Comparison of ENCODE assay signal across 15 mouse cellular contexts in genomic region chr9:58156819-58157560, GRCm38 (mm10). TPM values are rescaled to one million over a fixed set of nuclear protein-coding genes. Genes with fewer than 3 reads are reported as not detected.
DNase-seq lines count a peak whose midpoint lies in the region; ATAC-seq and TF ChIP-seq lines count a peak whose summit lies in the region.
"Had no signal": no experiment of that assay in that cellular context is flagged by ENCODE, and none has a peak within 500 bp of the region (broad histone marks: within the 10 kb centered on the region; RNA-seq: fewer than 3 reads in every experiment).

No protein-coding gene starts in this region.

- H3K9me3 ChIP-seq in forebrain, embryonic 12.5 days, result no peaks in the 10 kb centered on the region
- H3K9me3 ChIP-seq in forebrain, embryonic 16.5 days (ENCODE audit: control insufficient read depth, low read length), result no peaks in the 10 kb centered on the region
- H3K9me3 ChIP-seq in kidney, postnatal 0 days (replicated peaks; ENCODE audit: low read length), result no peaks in the 10 kb centered on the region
- H3K9me3 ChIP-seq in embryonic facial prominence, embryonic 12.5 days, result no peaks in the 10 kb centered on the region
- H3K9me3 ChIP-seq in limb, embryonic 14.5 days (ENCODE audit: control insufficient read depth, low read length), result no peaks in the 10 kb centered on the region

- H3K27ac ChIP-seq in forebrain, embryonic 12.5 days, result no peak overlapping the region
- no peak overlapping the region for H3K27ac ChIP-seq in forebrain, embryonic 16.5 days (ENCODE audit: low read length)
- no peak overlapping the region for H3K27ac ChIP-seq in kidney, postnatal 0 days
- H3K27ac ChIP-seq in kidney, adult 2 months (ENCODE audit: insufficient read depth, low read depth, low read length), result no peak overlapping the region
- H3K27ac ChIP-seq in embryonic facial prominence, embryonic 12.5 days, result peak overlapping the region; percentile 98
- peak overlapping the region; percentile 98 for H3K27ac ChIP-seq in limb, embryonic 14.5 days (replicated peaks; ENCODE audit: low read depth, low read length)

- 90% methylated on average over 22 of the region's 22 CpGs for WGBS in forebrain, embryonic 12.5 days
- 91% methylated on average over 22 of the region's 22 CpGs for WGBS in forebrain, embryonic 16.5 days
- WGBS in kidney, postnatal 0 days, result 83% methylated on average over 22 of the region's 22 CpGs
- WGBS in kidney, adult 2 months, result 91% methylated on average over 22 of the region's 22 CpGs
- WGBS in embryonic facial prominence, embryonic 12.5 days, result 85% methylated on average over 22 of the region's 22 CpGs
- WGBS in limb, embryonic 14.5 days, result 79% methylated on average over 22 of the region's 22 CpGs

- no peak overlapping the region for H3K4me3 ChIP-seq in forebrain, embryonic 12.5 days (replicated peaks)
- no peak overlapping the region for H3K4me3 ChIP-seq in forebrain, embryonic 16.5 days (replicated peaks; ENCODE audit: low read length)
- H3K4me3 ChIP-seq in kidney, postnatal 0 days (replicated peaks; ENCODE audit: low read depth, low read length), result peak overlapping the region; percentile 25; the same call in 1 of the 2 replicates
- no peak overlapping the region for H3K4me3 ChIP-seq in kidney, adult 2 months (ENCODE audit: insufficient read depth, low read depth, low read length)
- peak overlapping the region; percentile 33 for H3K4me3 ChIP-seq in embryonic facial prominence, embryonic 12.5 days
- peak overlapping the region; percentile 42 for H3K4me3 ChIP-seq in limb, embryonic 14.5 days (replicated peaks; ENCODE audit: low read length)

- H3K27me3 ChIP-seq in forebrain, embryonic 12.5 days, result no peaks in the 10 kb centered on the region
- no peaks in the 10 kb centered on the region for H3K27me3 ChIP-seq in forebrain, embryonic 16.5 days (replicated peaks; ENCODE audit: control insufficient read depth, insufficient read depth, low read length)
- H3K27me3 ChIP-seq in kidney, postnatal 0 days (ENCODE audit: insufficient read depth, low read length), result no peaks in the 10 kb centered on the region
- no peaks in the 10 kb centered on the region for H3K27me3 ChIP-seq in kidney, adult 2 months (replicated peaks; ENCODE audit: control insufficient read depth, insufficient read depth, low read length)
- no peaks in the 10 kb centered on the region for H3K27me3 ChIP-seq in embryonic facial prominence, embryonic 12.5 days
- H3K27me3 ChIP-seq in limb, embryonic 14.5 days (ENCODE audit: control insufficient read depth, insufficient read depth, low read length), result no peaks in the 10 kb centered on the region

- no peak for DNase-seq in kidney, postnatal 0 days (ENCODE audit: low spot score)
- DNase-seq in kidney, adult 2 months, result no peak
- DNase-seq in limb, embryonic 14.5 days (ENCODE audit: low spot score), result no peak
- DNase-seq in urinary bladder, postnatal 14 days (ENCODE audit: low spot score), result no peak
- DNase-seq: adrenal gland, postnatal 10 days; B cell, adult 2 months; cerebellum, adult 11-12 months; kidney, postnatal 14 days had no signal

- no peaks in the 10 kb centered on the region for H3K36me3 ChIP-seq in forebrain, embryonic 12.5 days (replicated peaks)
- no peaks in the 10 kb centered on the region for H3K36me3 ChIP-seq in forebrain, embryonic 16.5 days (ENCODE audit: control insufficient read depth, insufficient read depth)
- no peaks in the 10 kb centered on the region for H3K36me3 ChIP-seq in kidney, postnatal 0 days (ENCODE audit: insufficient read depth, low read length)
- H3K36me3 ChIP-seq in kidney, adult 2 months (ENCODE audit: control insufficient read depth, insufficient read depth, low read length), result no peaks in the 10 kb centered on the region
- peaks cover 13% of the 10 kb centered on the region for H3K36me3 ChIP-seq in embryonic facial prominence, embryonic 12.5 days
- H3K36me3 ChIP-seq in limb, embryonic 14.5 days (ENCODE audit: control insufficient read depth, insufficient read depth, low read length), result peaks cover 34% of the 10 kb centered on the region

- no peak overlapping the region for H3K4me2 ChIP-seq in forebrain, embryonic 12.5 days
- H3K4me2 ChIP-seq in forebrain, embryonic 16.5 days (ENCODE audit: low read length), result no peak overlapping the region
- H3K4me2 ChIP-seq in kidney, postnatal 0 days (ENCODE audit: low read length), result peak overlapping the region; percentile 50
- peak overlapping the region; percentile 57 for H3K4me2 ChIP-seq in embryonic facial prominence, embryonic 12.5 days (replicated peaks)
- peak overlapping the region; percentile 90 for H3K4me2 ChIP-seq in limb, embryonic 14.5 days (replicated peaks; ENCODE audit: low read depth, low read length, severe bottlenecking)
- H3K4me2 ChIP-seq: midbrain, embryonic 11.5 days had no signal

- TF ChIP-seq POLR2A in kidney, adult 2 months (IDR thresholded peaks at IDR 0.05; ENCODE audit: low read depth, low read length), result no peak
- TF ChIP-seq POLR2A in limb, embryonic 14.5 days (IDR thresholded peaks at IDR 0.05; ENCODE audit: borderline replicate concordance, extremely low read depth, insufficient read depth, insufficient read length), result no peak

- TF ChIP-seq CTCF in kidney, postnatal 0 days (IDR thresholded peaks at IDR 0.05; ENCODE audit: low read depth), result no peak
- no peak for TF ChIP-seq CTCF in kidney, adult 2 months (conservative IDR thresholded peaks at IDR 0.05; ENCODE audit: insufficient read depth, insufficient read length, low read depth, low read length)

- H3K4me1 ChIP-seq in forebrain, embryonic 12.5 days, result peaks cover 18% of the 10 kb centered on the region
- peaks cover 27% of the 10 kb centered on the region for H3K4me1 ChIP-seq in forebrain, embryonic 16.5 days (replicated peaks; ENCODE audit: control insufficient read depth, insufficient read depth, low read length)
- H3K4me1 ChIP-seq in kidney, postnatal 0 days (replicated peaks; ENCODE audit: insufficient read depth, low read length), result 0 out of 2 replicates have a peak, but pooled peaks cover 4% of the 10 kb centered on the region
- no peaks in the 10 kb centered on the region for H3K4me1 ChIP-seq in kidney, adult 2 months (ENCODE audit: control insufficient read depth, insufficient read depth, low read length)
- H3K4me1 ChIP-seq in embryonic facial prominence, embryonic 12.5 days, result peaks cover 70% of the 10 kb centered on the region
- peaks cover 66% of the 10 kb centered on the region for H3K4me1 ChIP-seq in limb, embryonic 14.5 days (ENCODE audit: control insufficient read depth, insufficient read depth, low read length)

- 0 out of 2 replicates have a peak, but pooled peaks have one; percentile 20 for ATAC-seq in forebrain, embryonic 12.5 days (ENCODE audit: low FRiP score)
- ATAC-seq in forebrain, embryonic 16.5 days, result no peak
- no peak for ATAC-seq in kidney, postnatal 0 days (replicated peaks; ENCODE audit: low FRiP score, low read depth)
- no peak for ATAC-seq in embryonic facial prominence, embryonic 12.5 days (ENCODE audit: insufficient number of reproducible peaks, insufficient read depth, low FRiP score, low TSS enrichment)
- ATAC-seq in limb, embryonic 14.5 days (ENCODE audit: low FRiP score, low read depth), result no peak
- no peak for ATAC-seq in megakaryocyte progenitor cell, adult 5-6 weeks (replicated peaks; ENCODE audit: poor library complexity)

- H3K9ac ChIP-seq in forebrain, embryonic 12.5 days, result no peak overlapping the region
- H3K9ac ChIP-seq in forebrain, embryonic 16.5 days (replicated peaks; ENCODE audit: low read depth, low read length), result no peak overlapping the region
- H3K9ac ChIP-seq in kidney, postnatal 0 days (ENCODE audit: low read depth, low read length), result 0 out of 2 replicates have a peak overlapping the region, but pooled peaks have one; percentile 13
- peak overlapping the region; percentile 48; the same call in 1 of the 2 replicates for H3K9ac ChIP-seq in embryonic facial prominence, embryonic 12.5 days
- H3K9ac ChIP-seq in limb, embryonic 14.5 days (ENCODE audit: low read depth, low read length, severe bottlenecking), result peak overlapping the region; percentile 56

RNA-seq across cellular contexts. Expression of gene Ccdc33, which starts 38.4 kb away (rescaled TPM):
- polyA plus RNA-seq in forebrain, embryonic 12.5 days (2016; fragmentation: Nextera tagmentation; extraction: Ambion mirVana), result 1.5 and 2.4 TPM in 2 replicates
- polyA plus RNA-seq in forebrain, embryonic 16.5 days (2015; fragmentation: Nextera tagmentation; extraction: Ambion mirVana), result 0.51 and 0.79 TPM in 2 replicates
- polyA plus RNA-seq in kidney, postnatal 0 days (2015; fragmentation: Nextera tagmentation; extraction: Ambion mirVana), result 0.09 and 0.13 TPM in 2 replicates
- 0.18 TPM in 1 of 2 replicates, not detected in the other for polyA plus RNA-seq in kidney, adult 2 months (2012; rRNA removed)
- 0.13 and 0.50 TPM in 2 replicates for polyA plus RNA-seq in embryonic facial prominence, embryonic 12.5 days (2016; fragmentation: Nextera tagmentation; extraction: Ambion mirVana)
- polyA plus RNA-seq in limb, embryonic 14.5 days (2012; rRNA removed), result 0.11 and 0.24 TPM in 2 replicates
- 0.44 TPM in 1 of 2 replicates, not detected in the other for polyA plus RNA-seq in limb, embryonic 14.5 days (2014; fragmentation: Nextera tagmentation; extraction: Ambion mirVana)
- total RNA-seq in megakaryocyte progenitor cell, adult 5-6 weeks (2015), result not detected in 2 replicates
- total RNA-seq in megakaryocyte progenitor cell, adult 5-6 weeks (2017), result not detected in 2 replicates
- total RNA-seq: gastrocnemius, postnatal 36 days had no signal
- polyA plus RNA-seq: liver, embryonic 11.5 days had no signal

RNA-seq across cellular contexts. Expression of gene Islr, which starts 47.1 kb away (rescaled TPM):
- 16.4 and 17.9 TPM in 2 replicates for polyA plus RNA-seq in forebrain, embryonic 12.5 days (2016; fragmentation: Nextera tagmentation; extraction: Ambion mirVana)
- 16.8 and 25.5 TPM in 2 replicates for polyA plus RNA-seq in forebrain, embryonic 16.5 days (2015; fragmentation: Nextera tagmentation; extraction: Ambion mirVana)
- polyA plus RNA-seq in kidney, postnatal 0 days (2015; fragmentation: Nextera tagmentation; extraction: Ambion mirVana), result 54.0 and 60.4 TPM in 2 replicates
- 32.0 and 41.7 TPM in 2 replicates for polyA plus RNA-seq in kidney, adult 2 months (2012; rRNA removed)
- 88.0 and 95.6 TPM in 2 replicates for polyA plus RNA-seq in embryonic facial prominence, embryonic 12.5 days (2016; fragmentation: Nextera tagmentation; extraction: Ambion mirVana)
- 493 and 711 TPM in 2 replicates for polyA plus RNA-seq in limb, embryonic 14.5 days (2012; rRNA removed)
- polyA plus RNA-seq in limb, embryonic 14.5 days (2014; fragmentation: Nextera tagmentation; extraction: Ambion mirVana), result 143 and 153 TPM in 2 replicates
- 0.07 TPM in 1 of 2 replicates, not detected in the other for total RNA-seq in megakaryocyte progenitor cell, adult 5-6 weeks (2015)
- 0.81 TPM in 1 of 2 replicates, not detected in the other for total RNA-seq in megakaryocyte progenitor cell, adult 5-6 weeks (2017)

RNA-seq across cellular contexts. Expression of gene Islr2, which starts 47.1 kb away (rescaled TPM):
- polyA plus RNA-seq in forebrain, embryonic 12.5 days (2016; fragmentation: Nextera tagmentation; extraction: Ambion mirVana), result 52.3 and 60.8 TPM in 2 replicates
- polyA plus RNA-seq in forebrain, embryonic 16.5 days (2015; fragmentation: Nextera tagmentation; extraction: Ambion mirVana), result 74.4 and 88.4 TPM in 2 replicates
- 0.04 and 0.13 TPM in 2 replicates for polyA plus RNA-seq in kidney, postnatal 0 days (2015; fragmentation: Nextera tagmentation; extraction: Ambion mirVana)
- polyA plus RNA-seq in kidney, adult 2 months (2012; rRNA removed), result 0.75 and 1.7 TPM in 2 replicates
- polyA plus RNA-seq in embryonic facial prominence, embryonic 12.5 days (2016; fragmentation: Nextera tagmentation; extraction: Ambion mirVana), result 5.3 and 7.3 TPM in 2 replicates
- 12.2 and 24.8 TPM in 2 replicates for polyA plus RNA-seq in limb, embryonic 14.5 days (2012; rRNA removed)
- 1.7 and 2.7 TPM in 2 replicates for polyA plus RNA-seq in limb, embryonic 14.5 days (2014; fragmentation: Nextera tagmentation; extraction: Ambion mirVana)
- not detected in 2 replicates for total RNA-seq in megakaryocyte progenitor cell, adult 5-6 weeks (2015)
- total RNA-seq in megakaryocyte progenitor cell, adult 5-6 weeks (2017), result not detected in 2 replicates

Comparison
In these comparisons a context has a peak if more than half of its experiments do, and no peak if none do; other contexts are left out.
1. H3K4me3 ChIP-seq: peak in kidney, postnatal 0 days (single experiment), embryonic facial prominence, embryonic 12.5 days (single experiment) and limb, embryonic 14.5 days (single experiment); none in forebrain, embryonic 12.5 days (single experiment), forebrain, embryonic 16.5 days (single experiment) and kidney, adult 2 months (single experiment).
2. H3K27ac ChIP-seq: peak in embryonic facial prominence, embryonic 12.5 days (single experiment) and limb, embryonic 14.5 days (single experiment); none in forebrain, embryonic 12.5 days (single experiment), forebrain, embryonic 16.5 days (single experiment), kidney, postnatal 0 days (single experiment) and kidney, adult 2 months (single experiment).
3. H3K4me2 ChIP-seq: peak in kidney, postnatal 0 days (single experiment), embryonic facial prominence, embryonic 12.5 days (single experiment) and limb, embryonic 14.5 days (single experiment); none in forebrain, embryonic 12.5 days (single experiment) and forebrain, embryonic 16.5 days (single experiment).
4. H3K9ac ChIP-seq: peak in kidney, postnatal 0 days (single experiment), embryonic facial prominence, embryonic 12.5 days (single experiment) and limb, embryonic 14.5 days (single experiment); none in forebrain, embryonic 12.5 days (single experiment) and forebrain, embryonic 16.5 days (single experiment).